Mouse (Mus musculus) thymus, adult 2 months (tissue): ENCODE results near the gene Slc3a1. TPM values are rescaled to one million over a fixed set of nuclear protein-coding genes. Genes with fewer than 3 reads are reported as not detected.

Experiments used
- DNase-seq: peaks from one replicate; pipeline ENCODE4 v3.0.0; 2021
- H3K27ac ChIP-seq: fragments of 200-500 bp; 2 replicates; pipeline ENCODE4 v1.5.1; 2012; ENCODE audit warnings: low read length, control low read depth; ENCODE audit not compliant: control insufficient read depth, insufficient read depth
- H3K27me3 ChIP-seq: fragments of 200-500 bp; 2 replicates; pipeline ENCODE4 v1.6.1; 2012; ENCODE audit warnings: mild to moderate bottlenecking, low read length, moderate library complexity, mixed read lengths; ENCODE audit not compliant: control insufficient read depth, insufficient read depth
- H3K36me3 ChIP-seq: fragments of 200-500 bp; 2 replicates; pipeline ENCODE4 v1.6.1; 2012; ENCODE audit warnings: mild to moderate bottlenecking, low read length, moderate library complexity; ENCODE audit not compliant: control insufficient read depth, insufficient read depth
- H3K4me1 ChIP-seq: fragments of 200-500 bp; replicated peaks from 2 replicates; pipeline ENCODE4 v1.6.1; 2012; ENCODE audit warnings: low read length; ENCODE audit not compliant: control insufficient read depth, insufficient read depth
- H3K4me3 ChIP-seq: fragments of 200-500 bp; 2 replicates; pipeline ENCODE4 v1.5.1; 2012; ENCODE audit warnings: mild to moderate bottlenecking, low read length, control low read depth, moderate library complexity; ENCODE audit not compliant: control insufficient read depth, insufficient read depth
- CTCF ChIP-seq: fragments of 200-500 bp; IDR thresholded peaks from 2 replicates; pipeline ENCODE4 v1.5.1; 2012; ENCODE audit warnings: mild to moderate bottlenecking, control low read depth, low read length, moderate library complexity, borderline replicate concordance; ENCODE audit not compliant: control insufficient read depth, poor library complexity, insufficient read depth; ENCODE audit errors: extremely low read depth
- POLR2A ChIP-seq: fragments of 200-500 bp; IDR thresholded peaks from 2 replicates; pipeline ENCODE4 v1.6.1; 2012; ENCODE audit warnings: mild to moderate bottlenecking, low read length, control low read depth, moderate library complexity; ENCODE audit not compliant: control insufficient read depth, poor library complexity, insufficient read depth; ENCODE audit errors: extremely low read depth
- WGBS: fragments of 180-500 bp; shearing (Covaris S2); methylation state at CpG from one replicate; pipeline ENCODE4 v1.1.7; 2018; 5-methylcytosine and 5-hydroxymethylcytosine counted together
- polyA plus RNA-seq: library from polyadenylated mRNA; depleted of rRNA; stranded (reverse); fragments of >200 nt; gene quantifications from 2 replicates; pipeline ENCODE4 v1.2.3, GENCODE M21; 2012

The Slc3a1 gene
- polyA plus RNA-seq, 1 experiment: 0.55 TPM

DNA sequence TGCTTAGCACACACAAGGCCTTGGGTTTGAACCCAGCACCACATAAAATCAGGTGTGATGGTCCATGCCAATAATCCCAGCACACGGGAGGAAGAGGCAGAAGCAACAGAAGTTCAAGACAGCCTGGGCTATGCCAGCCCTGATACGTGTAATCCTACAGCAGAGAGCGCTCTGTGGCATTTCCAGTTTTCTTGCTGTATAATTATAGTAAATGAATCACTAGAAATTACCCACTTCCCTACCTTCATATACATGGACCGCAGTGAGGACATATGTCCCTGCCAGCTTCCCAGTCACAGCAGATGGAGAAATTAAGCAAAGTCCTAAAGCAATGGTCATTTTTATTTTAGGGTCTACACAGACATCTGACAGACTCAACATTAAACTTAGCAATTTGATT, 45.9 kb downstream of the Slc3a1 start:
- 97% methylated on average over 4 of the region's 4 CpGs for WGBS
- Histone ChIP-seq H3K36me3 (peaks cover 5% of the 10 kb centered on the region; the same call in 1 of the 2 replicates), H3K27me3 (no peaks in the 10 kb centered on the region), H3K4me1 (no peaks in the 10 kb centered on the region), H3K27ac (no peak overlapping the region), H3K4me3 (no peak overlapping the region)
- DNase-seq: no peak
- no peak for TF ChIP-seq POLR2A
- no peak for TF ChIP-seq CTCF

DNA sequence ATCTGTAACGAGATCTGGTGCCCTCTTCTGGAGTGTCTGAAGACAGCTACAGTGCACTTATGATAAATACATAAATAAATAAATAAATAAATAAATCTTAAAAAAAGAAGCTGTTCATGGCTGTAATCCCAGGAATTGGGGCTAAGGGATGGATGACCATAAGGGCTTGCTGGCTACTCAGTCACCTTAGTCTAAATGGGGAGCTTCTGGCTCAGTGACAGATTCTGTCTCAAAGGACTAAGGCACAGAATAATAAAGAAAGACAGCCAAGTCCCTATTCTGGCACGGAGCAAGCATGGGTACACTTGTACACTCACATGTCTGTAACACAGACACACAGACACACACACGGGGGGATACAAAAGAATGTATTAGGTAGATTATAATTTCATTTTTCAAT, 51.1 kb downstream of the Slc3a1 start:
- no peaks in the 10 kb centered on the region for H3K4me1 ChIP-seq
- TF ChIP-seq POLR2A (no peak), CTCF (no peak)
- H3K36me3 ChIP-seq: peaks cover 5% of the 10 kb centered on the region; the same call in 1 of the 2 replicates
- no peaks in the 10 kb centered on the region for H3K27me3 ChIP-seq
- 95% methylated on average over 3 of the region's 3 CpGs for WGBS
- DNase-seq: no peak
- no peak overlapping the region for H3K27ac ChIP-seq
- H3K4me3 ChIP-seq: no peak overlapping the region

GRCm38 (mm10) chr17:85080781-85081180, 52.6 kb downstream of the Slc3a1 start:
- H3K4me3 ChIP-seq: no peak overlapping the region
- WGBS: 96% methylated on average over 11 of the region's 11 CpGs
- peaks cover 5% of the 10 kb centered on the region; the same call in 1 of the 2 replicates for H3K36me3 ChIP-seq
- DNase-seq: no peak
- TF ChIP-seq CTCF (no peak), POLR2A (no peak)
- no peaks in the 10 kb centered on the region for H3K27me3 ChIP-seq
- no peak overlapping the region for H3K27ac ChIP-seq
- no peaks in the 10 kb centered on the region for H3K4me1 ChIP-seq

- peaks cover 4% of the 10 kb centered on the region for H3K4me1 ChIP-seq
- TF ChIP-seq CTCF: no peak
- TF ChIP-seq POLR2A: no peak
- DNase-seq: no peak
- no peaks in the 10 kb centered on the region for H3K27me3 ChIP-seq
- 91% methylated on average over 2 of the region's 2 CpGs for WGBS
- H3K27ac ChIP-seq: no peak overlapping the region
- H3K36me3 ChIP-seq: no peaks in the 10 kb centered on the region
- H3K4me3 ChIP-seq: no peak overlapping the region
Observed at GRCm38 (mm10) chr17:85085335-85085734, 57.2 kb downstream of the Slc3a1 start.

- 98% methylated on average over 1 of the region's 1 CpGs for WGBS
- Histone ChIP-seq H3K4me3 (no peak overlapping the region), H3K36me3 (no peaks in the 10 kb centered on the region), H3K27ac (no peak overlapping the region), H3K4me1 (peaks cover 4% of the 10 kb centered on the region), H3K27me3 (no peaks in the 10 kb centered on the region)
- no peak for DNase-seq
- no peak for TF ChIP-seq CTCF
- no peak for TF ChIP-seq POLR2A
Observed at GRCm38 (mm10) chr17:85086501-85086900, 58.3 kb downstream of the Slc3a1 start.

- H3K4me1 ChIP-seq: peaks cover 4% of the 10 kb centered on the region
- DNase-seq: no peak
- no peaks in the 10 kb centered on the region for H3K36me3 ChIP-seq
- H3K27ac ChIP-seq: no peak overlapping the region
- TF ChIP-seq CTCF (no peak), POLR2A (no peak)
- 86% methylated on average over 5 of the region's 5 CpGs for WGBS
- H3K27me3 ChIP-seq: no peaks in the 10 kb centered on the region
- no peak overlapping the region for H3K4me3 ChIP-seq
Observed at GRCm38 (mm10) chr17:85087591-85087990, 59.4 kb downstream of the Slc3a1 start.

DNA sequence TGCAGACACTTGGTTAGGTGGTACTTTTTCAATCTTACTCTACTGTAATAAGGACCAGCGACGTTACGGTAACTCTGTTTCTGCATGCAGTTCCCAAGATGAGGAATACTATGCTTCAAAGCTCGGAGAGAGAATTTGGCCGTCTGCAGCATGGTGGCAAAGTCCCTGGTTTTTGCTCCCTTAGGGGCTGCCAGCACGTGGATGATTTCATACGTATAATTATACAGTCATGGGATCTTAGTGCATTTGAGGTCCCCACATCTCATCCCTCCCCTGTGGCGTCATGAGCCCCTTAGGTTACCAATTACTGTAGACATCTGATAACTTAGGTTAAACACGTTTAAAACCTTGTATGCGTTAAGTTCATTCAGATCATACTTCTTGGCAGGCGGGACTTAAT, 60.2 kb downstream of the Slc3a1 start:
- H3K27me3 ChIP-seq: no peaks in the 10 kb centered on the region
- 97% methylated on average over 11 of the region's 11 CpGs for WGBS
- no peak for DNase-seq
- peaks cover 4% of the 10 kb centered on the region for H3K4me1 ChIP-seq
- H3K27ac ChIP-seq: no peak overlapping the region
- H3K36me3 ChIP-seq: no peaks in the 10 kb centered on the region
- H3K4me3 ChIP-seq: no peak overlapping the region
- TF ChIP-seq POLR2A (no peak), CTCF (no peak)
